Mouse (Mus musculus): ENCODE measurements around the gene Fndc3a. TPM values are rescaled to one million over a fixed set of nuclear protein-coding genes. Genes with fewer than 3 reads are reported as not detected.

Fndc3a gene
- polyA plus RNA-seq, 1 experiment from 2014 or later = 37.2 TPM

- H3K4me1 ChIP-seq (replicated peaks) = no peaks in the 10 kb centered on the region
Measured at GRCm38 (mm10) chr14:72722274-72723053, 12.7 kb upstream of the Fndc3a start.

GRCm38 (mm10) chr14:72716175-72716574, 6.4 kb upstream of the Fndc3a start:
- WGBS = 87% methylated on average over 4 of the region's 4 CpGs
- H3K4me3 ChIP-seq (replicated peaks) = no peak overlapping the region
- ATAC-seq (ENCODE audit: insufficient number of reproducible peaks, insufficient read depth, low FRiP score, low TSS enrichment, low read depth) = no peak
- H3K27ac ChIP-seq = no peak overlapping the region
- peaks cover 14% of the 10 kb centered on the region for H3K27me3 ChIP-seq
- H3K36me3 ChIP-seq = no peaks in the 10 kb centered on the region
- H3K4me2 ChIP-seq = no peak overlapping the region
- no peak overlapping the region for H3K9ac ChIP-seq (replicated peaks)
- H3K4me1 ChIP-seq (replicated peaks) = no peaks in the 10 kb centered on the region
- H3K9me3 ChIP-seq = no peaks in the 10 kb centered on the region

More at GRCm38 (mm10) chr14:72722274-72723053, 12.7 kb upstream of the Fndc3a start:
- ATAC-seq (ENCODE audit: insufficient number of reproducible peaks, insufficient read depth, low FRiP score, low TSS enrichment, low read depth) = no peak
- H3K9ac ChIP-seq (replicated peaks) = no peak overlapping the region
- no peak overlapping the region for H3K27ac ChIP-seq
- no peak overlapping the region for H3K4me3 ChIP-seq (replicated peaks)
- no peaks in the 10 kb centered on the region for H3K9me3 ChIP-seq
- no peaks in the 10 kb centered on the region for H3K27me3 ChIP-seq
- no peak overlapping the region for H3K4me2 ChIP-seq
- 71% methylated on average over 3 of the region's 3 CpGs for WGBS
- H3K36me3 ChIP-seq = no peaks in the 10 kb centered on the region

GRCm38 (mm10) chr14:72711130-72711529, 1.3 kb upstream of the Fndc3a start:
- WGBS = 42% methylated on average over 4 of the region's 4 CpGs
- Histone ChIP-seq H3K4me1 (replicated peaks) (peaks cover 7% of the 10 kb centered on the region), H3K9ac (replicated peaks) (no peak overlapping the region), H3K9me3 (no peaks in the 10 kb centered on the region), H3K4me2 (0 out of 2 replicates have a peak overlapping the region, but pooled peaks have one; percentile 79), H3K27ac (no peak overlapping the region), H3K4me3 (replicated peaks) (no peak overlapping the region), H3K36me3 (no peaks in the 10 kb centered on the region), H3K27me3 (peaks cover 29% of the 10 kb centered on the region)
- no peak for ATAC-seq (ENCODE audit: insufficient number of reproducible peaks, insufficient read depth, low FRiP score, low TSS enrichment, low read depth)

- peaks cover 7% of the 10 kb centered on the region for H3K4me1 ChIP-seq (replicated peaks)
- peak; percentile 21; the same call in 1 of the 2 replicates for ATAC-seq (ENCODE audit: insufficient number of reproducible peaks, insufficient read depth, low FRiP score, low TSS enrichment, low read depth)
- no peaks in the 10 kb centered on the region for H3K36me3 ChIP-seq
- H3K27me3 ChIP-seq = peaks cover 29% of the 10 kb centered on the region
- H3K9ac ChIP-seq (replicated peaks) = peak overlapping the region; percentile 84
- 1% methylated on average over 38 of the region's 38 CpGs for WGBS
- peak overlapping the region; percentile 79 for H3K4me2 ChIP-seq
- peak overlapping the region; percentile 83 for H3K4me3 ChIP-seq (replicated peaks)
- H3K27ac ChIP-seq = peak overlapping the region; percentile 74
- H3K9me3 ChIP-seq = no peaks in the 10 kb centered on the region
Measured at GRCm38 (mm10) chr14:72710341-72711027, 681 bp upstream of the Fndc3a start.

- peak overlapping the region; percentile 74 for H3K27ac ChIP-seq
- H3K4me1 ChIP-seq (replicated peaks) = peaks cover 7% of the 10 kb centered on the region
- under 1% methylated on average over 61 of the region's 70 CpGs for WGBS
- peak overlapping the region; percentile 79 for H3K4me2 ChIP-seq
- peak overlapping the region; percentile 83 for H3K4me3 ChIP-seq (replicated peaks)
- H3K36me3 ChIP-seq = no peaks in the 10 kb centered on the region
- peak overlapping the region; percentile 84 for H3K9ac ChIP-seq (replicated peaks)
- ATAC-seq (ENCODE audit: insufficient number of reproducible peaks, insufficient read depth, low FRiP score, low TSS enrichment, low read depth) = peak; percentile 58
- peaks cover 29% of the 10 kb centered on the region for H3K27me3 ChIP-seq
- H3K9me3 ChIP-seq = no peaks in the 10 kb centered on the region
Measured at GRCm38 (mm10) chr14:72709091-72709709, 603 bp downstream of the Fndc3a start.

GRCm38 (mm10) chr14:72708581-72708991, 1.2 kb downstream of the Fndc3a start:
- Histone ChIP-seq H3K27me3 (peaks cover 29% of the 10 kb centered on the region), H3K27ac (no peak overlapping the region), H3K4me2 (peak overlapping the region; percentile 79), H3K4me1 (replicated peaks) (peaks cover 7% of the 10 kb centered on the region), H3K9ac (replicated peaks) (no peak overlapping the region), H3K9me3 (no peaks in the 10 kb centered on the region), H3K36me3 (no peaks in the 10 kb centered on the region), H3K4me3 (replicated peaks) (peak overlapping the region; percentile 83)
- no peak for ATAC-seq (ENCODE audit: insufficient number of reproducible peaks, insufficient read depth, low FRiP score, low TSS enrichment, low read depth)
- WGBS = 48% methylated on average over 11 of the region's 11 CpGs

- H3K36me3 ChIP-seq = no peaks in the 10 kb centered on the region
- H3K9me3 ChIP-seq = no peaks in the 10 kb centered on the region
- no peaks in the 10 kb centered on the region for H3K27me3 ChIP-seq
- H3K4me1 ChIP-seq (replicated peaks) = no peaks in the 10 kb centered on the region
- no peak overlapping the region for H3K4me2 ChIP-seq
- H3K9ac ChIP-seq (replicated peaks) = no peak overlapping the region
- no peak overlapping the region for H3K27ac ChIP-seq
- 88% methylated on average over 5 of the region's 5 CpGs for WGBS
- no peak overlapping the region for H3K4me3 ChIP-seq (replicated peaks)
- no peak for ATAC-seq (ENCODE audit: insufficient number of reproducible peaks, insufficient read depth, low FRiP score, low TSS enrichment, low read depth)
Measured at GRCm38 (mm10) chr14:72700056-72700455, 9.7 kb downstream of the Fndc3a start.

GRCm38 (mm10) chr14:72691406-72691805, 18.4 kb downstream of the Fndc3a start:
- Histone ChIP-seq H3K27me3 (no peaks in the 10 kb centered on the region), H3K27ac (no peak overlapping the region), H3K4me3 (replicated peaks) (no peak overlapping the region), H3K4me2 (no peak overlapping the region), H3K36me3 (no peaks in the 10 kb centered on the region), H3K9me3 (no peaks in the 10 kb centered on the region), H3K4me1 (replicated peaks) (no peaks in the 10 kb centered on the region), H3K9ac (replicated peaks) (no peak overlapping the region)
- ATAC-seq (ENCODE audit: insufficient number of reproducible peaks, insufficient read depth, low FRiP score, low TSS enrichment, low read depth) = no peak
- WGBS = 79% methylated on average over 1 of the region's 1 CpGs

- no peak overlapping the region for H3K9ac ChIP-seq (replicated peaks)
- no peaks in the 10 kb centered on the region for H3K36me3 ChIP-seq
- no peak for ATAC-seq (ENCODE audit: insufficient number of reproducible peaks, insufficient read depth, low FRiP score, low TSS enrichment, low read depth)
- no peak overlapping the region for H3K4me3 ChIP-seq (replicated peaks)
- no peak overlapping the region for H3K4me2 ChIP-seq
- no peaks in the 10 kb centered on the region for H3K27me3 ChIP-seq
- no peaks in the 10 kb centered on the region for H3K4me1 ChIP-seq (replicated peaks)
- no peak overlapping the region for H3K27ac ChIP-seq
- no peaks in the 10 kb centered on the region for H3K9me3 ChIP-seq
Measured at GRCm38 (mm10) chr14:72689525-72689924, 20.3 kb downstream of the Fndc3a start.

- no peaks in the 10 kb centered on the region for H3K4me1 ChIP-seq (replicated peaks)
- H3K27me3 ChIP-seq = no peaks in the 10 kb centered on the region
- no peaks in the 10 kb centered on the region for H3K9me3 ChIP-seq
- no peak overlapping the region for H3K4me2 ChIP-seq
- no peak for ATAC-seq (ENCODE audit: insufficient number of reproducible peaks, insufficient read depth, low FRiP score, low TSS enrichment, low read depth)
- H3K36me3 ChIP-seq = no peaks in the 10 kb centered on the region
- H3K9ac ChIP-seq (replicated peaks) = no peak overlapping the region
- WGBS = 81% methylated on average over 4 of the region's 4 CpGs
- no peak overlapping the region for H3K27ac ChIP-seq
- no peak overlapping the region for H3K4me3 ChIP-seq (replicated peaks)
Measured at GRCm38 (mm10) chr14:72684857-72685370, 24.9 kb downstream of the Fndc3a start.

GRCm38 (mm10) chr14:72677247-72677646, 32.6 kb downstream of the Fndc3a start:
- H3K9me3 ChIP-seq = no peaks in the 10 kb centered on the region
- 82% methylated on average over 3 of the region's 3 CpGs for WGBS
- H3K27ac ChIP-seq = no peak overlapping the region
- H3K36me3 ChIP-seq = no peaks in the 10 kb centered on the region
- H3K9ac ChIP-seq (replicated peaks) = no peak overlapping the region
- no peak overlapping the region for H3K4me2 ChIP-seq
- no peak for ATAC-seq (ENCODE audit: insufficient number of reproducible peaks, insufficient read depth, low FRiP score, low TSS enrichment, low read depth)
- H3K4me1 ChIP-seq (replicated peaks) = no peaks in the 10 kb centered on the region
- H3K27me3 ChIP-seq = no peaks in the 10 kb centered on the region
- no peak overlapping the region for H3K4me3 ChIP-seq (replicated peaks)
